Mouse (Mus musculus) ES-Bruce4 (cell line): ENCODE measurements around the gene Kcnh8.

Source experiments
- CTCF ChIP-seq: IDR thresholded peaks from one replicate; pipeline ENCODE4 v1.8.1; 2011; ENCODE audit warnings: low read depth, low read length
- POLR2A ChIP-seq: IDR thresholded peaks from one replicate; pipeline ENCODE4 v1.8.1; 2011; ENCODE audit warnings: low read length; ENCODE audit not compliant: insufficient read depth

DNA sequence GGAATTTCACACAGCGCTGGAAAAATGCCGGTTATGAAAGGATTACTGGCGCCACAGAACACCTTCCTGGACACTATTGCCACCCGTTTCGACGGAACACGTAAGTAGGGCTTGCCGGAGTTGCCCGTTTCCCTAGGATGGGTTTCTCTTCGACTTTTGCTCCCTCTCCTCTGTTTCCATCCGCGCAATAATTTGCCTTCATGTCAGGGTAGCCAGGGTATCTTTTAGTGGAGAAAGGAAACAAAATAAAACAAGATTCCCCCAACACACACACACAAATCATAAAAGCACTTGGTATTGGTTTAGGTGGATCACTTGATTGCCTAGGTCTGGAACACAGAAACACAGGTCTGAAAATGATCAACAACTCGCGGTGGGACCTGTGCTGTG, 267 bp downstream of the Kcnh8 start:
- TF ChIP-seq POLR2A: no peak
- no peak for TF ChIP-seq CTCF
